Mouse (Mus musculus) bone marrow, adult 2 months (tissue): ENCODE measurements around the gene Tbx2.

Source experiments
- CTCF ChIP-seq: fragments of 200-500 bp; IDR thresholded peaks from 2 replicates; pipeline ENCODE4 v1.5.1; 2011; ENCODE audit warnings: low read length, control low read depth; ENCODE audit not compliant: control insufficient read depth, insufficient read depth
- POLR2A ChIP-seq: fragments of 200-500 bp; IDR thresholded peaks from 2 replicates; pipeline ENCODE4 v1.6.1; 2011; ENCODE audit warnings: low read depth, mild to moderate bottlenecking, control low read depth, low read length, borderline replicate concordance; ENCODE audit not compliant: control insufficient read depth

DNA sequence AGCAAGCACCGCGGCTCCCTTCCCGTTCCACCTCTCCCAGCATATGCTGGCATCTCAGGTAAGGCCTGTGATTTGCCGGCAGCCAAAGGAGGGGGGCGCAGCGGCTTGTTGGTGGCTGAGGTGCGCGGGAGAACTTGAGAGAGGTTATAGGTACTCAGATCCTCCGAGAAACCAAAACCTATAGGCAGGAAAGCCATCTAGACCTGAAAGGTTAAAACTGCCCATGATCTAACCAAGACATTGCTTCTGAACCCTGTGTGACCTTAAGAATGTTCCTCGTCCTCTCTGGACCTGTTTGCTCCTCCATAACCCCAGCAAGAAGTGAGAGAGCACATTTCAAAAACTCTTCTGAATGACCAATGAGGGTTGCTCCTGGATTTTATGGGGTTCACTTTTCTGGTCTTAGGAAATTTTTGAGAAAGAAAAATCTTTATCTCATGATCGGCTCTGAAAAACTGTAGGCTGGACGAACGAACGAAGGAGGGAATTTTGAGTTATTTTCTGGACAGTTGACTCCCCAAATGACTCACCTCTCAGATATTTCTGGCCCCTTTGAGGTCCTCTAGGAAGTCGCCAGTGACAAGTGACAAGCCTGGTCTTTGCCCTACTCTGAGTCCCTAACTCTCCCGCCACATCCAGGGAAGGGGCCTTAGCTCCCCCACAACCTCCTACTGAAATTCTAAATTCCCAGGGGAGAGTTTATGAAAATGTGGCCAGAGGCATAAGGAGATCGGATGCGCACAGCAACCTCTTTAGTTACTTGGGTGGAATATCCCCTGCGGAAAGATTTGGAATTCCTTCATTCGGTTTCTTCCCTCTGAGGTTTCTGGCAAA, 6.3 kb downstream of the Tbx2 start:
- TF ChIP-seq CTCF (no peak), POLR2A (no peak)
